In genomic region chr8:94010101-94010705, GRCm38 (mm10) we compare ENCODE assay signal across 1 mouse cellular context.
TF ChIP-seq lines count a peak whose summit lies in the region.

No protein-coding gene starts in this region.

TF ChIP-seq in CH12.LX, 34 proteins besides CTCF, POLR2A, EP300 and RAD21 (continued from another document):
- TF ChIP-seq MAX (IDR thresholded peaks at IDR 0.05; ENCODE audit: low read length) (peak; percentile 60; the same call in 1 of the 2 replicates), KAT2A (IDR thresholded peaks at IDR 0.05; ENCODE audit: insufficient replicate concordance, low read length) (no peak), POLR2AphosphoS2 (IDR thresholded peaks at IDR 0.05; ENCODE audit: low read depth, low read length) (no peak), TBP (conservative IDR thresholded peaks at IDR 0.05; ENCODE audit: low read depth, low read length) (peak; percentile 70), ETS1 (conservative IDR thresholded peaks at IDR 0.05; ENCODE audit: low read depth, low read length) (peak; percentile 77), USF2 (conservative IDR thresholded peaks at IDR 0.05; ENCODE audit: low read depth, low read length) (no peak), MEF2A (IDR thresholded peaks at IDR 0.05; ENCODE audit: borderline replicate concordance, low read depth, low read length) (no peak), CHD2 (IDR thresholded peaks at IDR 0.05; ENCODE audit: low read length) (peak; percentile 56; the same call in 1 of the 2 replicates), E2F4 (IDR thresholded peaks at IDR 0.05; ENCODE audit: insufficient replicate concordance, low read depth, low read length) (no peak), MAZ (IDR thresholded peaks at IDR 0.05; ENCODE audit: low read depth, low read length) (no peak; the same call in 1 of the 2 replicates), ZKSCAN1 (IDR thresholded peaks at IDR 0.05; ENCODE audit: borderline replicate concordance, low read depth, low read length) (no peak), MXI1 (IDR thresholded peaks at IDR 0.05; ENCODE audit: low read depth, low read length) (peak; percentile 55; the same call in 1 of the 2 replicates), IRF4 (IDR thresholded peaks at IDR 0.05; ENCODE audit: low read depth, low read length) (peak; percentile 70)
TF ChIP-seq in CH12.LX: peak in this region for 15.
